Mouse (Mus musculus) heart, embryonic 15.5 days (tissue): ENCODE data around the gene Rbbp5. TPM values are rescaled to one million over a fixed set of nuclear protein-coding genes. Genes with fewer than 3 reads are reported as not detected.
"Not testable (repeated sequence)": the region's sequence is repeated elsewhere in the genome, so short reads cannot be mapped to it uniquely, and the experiment has no call there.

Source experiments
- ATAC-seq: fragments of 200-750 bp; cut with Nextera tagmentation; replicated peaks from 2 replicates; pipeline ENCODE4 v1.8.0; 2017; ENCODE audit warnings: low read depth, moderate TSS enrichment; ENCODE audit not compliant: insufficient number of reproducible peaks, insufficient read depth, low FRiP score
- H3K27ac ChIP-seq: fragments of 300-500 bp; sonication (generic); 2 replicates; pipeline ENCODE4 v1.5.1; 2015; ENCODE audit warnings: mild to moderate bottlenecking, inconsistent platforms
- H3K27me3 ChIP-seq: fragments of 300-500 bp; sonication (generic); 2 replicates; pipeline ENCODE4 v1.6.1; 2015; ENCODE audit warnings: inconsistent platforms
- H3K36me3 ChIP-seq: fragments of 300-500 bp; sonication (generic); 2 replicates; pipeline ENCODE4 v1.6.1; 2015; ENCODE audit warnings: mild to moderate bottlenecking, inconsistent platforms
- H3K4me1 ChIP-seq: fragments of 300-500 bp; sonication (generic); replicated peaks from 2 replicates; pipeline ENCODE4 v1.6.1; 2015; ENCODE audit warnings: inconsistent platforms
- H3K4me2 ChIP-seq: fragments of 300-500 bp; sonication (generic); 2 replicates; pipeline ENCODE4 v1.6.1; 2015; ENCODE audit warnings: inconsistent platforms, mild to moderate bottlenecking, moderate library complexity
- H3K4me3 ChIP-seq: fragments of 300-500 bp; sonication (generic); 2 replicates; pipeline ENCODE4 v1.5.1; 2015; ENCODE audit warnings: mild to moderate bottlenecking, inconsistent platforms
- H3K9ac ChIP-seq: fragments of 300-500 bp; sonication (generic); 2 replicates; pipeline ENCODE4 v1.6.1; 2015; ENCODE audit warnings: mild to moderate bottlenecking, inconsistent platforms
- H3K9me3 ChIP-seq: fragments of 300-500 bp; sonication (generic); replicated peaks from 2 replicates; pipeline ENCODE4 v1.6.1; 2016; ENCODE audit warnings: inconsistent platforms
- WGBS: fragments of 180-500 bp; shearing (Covaris S2); methylation state at CpG from one replicate; pipeline ENCODE4 v1.1.7; 2015; ENCODE audit warnings: mixed read lengths; 5-methylcytosine and 5-hydroxymethylcytosine counted together
- polyA plus RNA-seq: library from polyadenylated mRNA; unstranded; fragments of >200 nt; fragmentation: Nextera tagmentation; extraction: Ambion mirVana; gene quantifications from 2 replicates; pipeline ENCODE4 v1.2.1, GENCODE M21; 2015

Gene Rbbp5
- polyA plus RNA-seq, 1 experiment from 2014 or later: 25.9 TPM

DNA sequence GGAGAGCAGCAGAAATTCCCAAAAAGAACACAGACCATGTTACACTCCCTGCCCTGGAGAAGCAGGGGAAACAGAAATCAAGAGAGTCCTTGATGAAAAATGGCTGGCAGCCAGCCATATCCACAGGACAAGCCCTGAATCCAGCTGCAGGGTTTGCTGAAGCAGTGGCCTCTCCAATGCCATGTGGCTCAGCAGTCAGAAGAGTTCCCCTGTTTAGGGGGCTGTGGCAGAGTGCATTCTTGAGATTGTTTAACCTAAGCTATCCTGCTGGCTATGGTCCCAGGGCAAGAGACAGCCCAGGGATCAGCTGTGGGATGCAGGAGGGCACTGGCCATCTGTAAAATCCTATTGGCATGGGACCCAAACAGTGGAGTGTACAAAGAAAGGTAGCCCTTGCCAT is 8.2 kb upstream of the Rbbp5 start:
- peak overlapping the region; percentile 23 for H3K27ac ChIP-seq
- peak; percentile 74 for ATAC-seq

DNA sequence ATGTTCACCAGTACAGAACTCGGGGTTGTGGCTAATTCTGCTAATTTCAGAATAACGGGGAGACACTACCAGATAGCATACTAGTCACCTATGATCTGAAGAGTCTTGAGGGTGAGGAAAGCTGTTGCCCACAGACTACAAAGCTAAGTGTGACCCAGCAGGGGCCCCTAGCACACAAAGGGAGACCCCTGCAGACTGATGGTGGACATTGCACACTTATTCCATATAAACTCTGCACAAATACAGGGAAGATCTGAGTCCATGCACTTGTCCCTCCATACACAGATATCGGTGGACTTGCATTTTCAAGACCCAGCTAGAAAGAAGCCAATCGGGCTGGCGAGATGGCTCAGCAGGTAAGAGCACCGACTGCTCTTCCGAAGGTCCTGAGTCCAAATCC is 7.6 kb upstream of the Rbbp5 start:
- H3K4me1 ChIP-seq: peaks cover 10% of the 10 kb centered on the region
- H3K36me3 ChIP-seq: peaks cover 12% of the 10 kb centered on the region; the same call in 1 of the 2 replicates
- peak overlapping the region; percentile 23 for H3K27ac ChIP-seq
- no peak overlapping the region for H3K4me2 ChIP-seq
- no peak overlapping the region for H3K4me3 ChIP-seq
- H3K9me3 ChIP-seq: no peaks in the 10 kb centered on the region
- ATAC-seq: no peak
- no peaks in the 10 kb centered on the region for H3K27me3 ChIP-seq
- H3K9ac ChIP-seq: no peak overlapping the region
- WGBS: 94% methylated on average over 7 of the region's 7 CpGs

More for the DNA sequence above, 8.2 kb upstream of the Rbbp5 start:
- Histone ChIP-seq H3K36me3 (peaks cover 17% of the 10 kb centered on the region), H3K4me3 (no peak overlapping the region), H3K27me3 (no peaks in the 10 kb centered on the region), H3K9ac (no peak overlapping the region), H3K9me3 (no peaks in the 10 kb centered on the region), H3K4me2 (no peak overlapping the region), H3K4me1 (peaks cover 10% of the 10 kb centered on the region)

DNA sequence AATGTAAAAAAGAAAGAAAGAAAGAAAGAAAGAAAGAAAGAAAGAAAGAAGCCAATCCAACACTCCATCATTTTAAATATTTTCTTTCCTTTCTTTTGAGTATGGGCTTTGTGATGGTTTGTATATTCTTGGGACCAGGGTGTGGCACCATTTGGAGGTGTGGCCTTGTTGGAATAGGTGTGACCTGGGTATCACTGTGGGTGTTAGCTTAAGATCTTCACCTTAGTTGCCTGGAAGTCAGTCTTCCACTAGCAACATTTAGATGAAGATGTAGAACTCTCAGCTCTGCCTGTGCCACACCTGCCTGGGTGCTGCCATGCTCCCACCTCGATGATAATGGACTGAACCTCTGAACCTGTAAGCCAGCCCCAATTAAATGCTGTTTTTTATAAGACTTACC is 7.1 kb upstream of the Rbbp5 start:
- H3K9me3 ChIP-seq, H3K27ac ChIP-seq, H3K36me3 ChIP-seq, H3K4me2 ChIP-seq, H3K27me3 ChIP-seq, ATAC-seq, H3K9ac ChIP-seq, H3K4me3 ChIP-seq: not testable (repeated sequence)
- WGBS: 93% methylated on average over 1 of the region's 1 CpGs
- peaks cover 12% of the 10 kb centered on the region for H3K4me1 ChIP-seq

GRCm38 (mm10) chr1:132471032-132471431 is 6.1 kb upstream of the Rbbp5 start:
- H3K9ac ChIP-seq: no peak overlapping the region
- no peaks in the 10 kb centered on the region for H3K27me3 ChIP-seq
- peaks cover 15% of the 10 kb centered on the region for H3K4me1 ChIP-seq
- H3K9me3 ChIP-seq: no peaks in the 10 kb centered on the region
- no peak for ATAC-seq
- H3K4me2 ChIP-seq: no peak overlapping the region
- 86% methylated on average over 2 of the region's 2 CpGs for whole genome bisulfite sequencing
- peaks cover 3% of the 10 kb centered on the region; the same call in 1 of the 2 replicates for H3K36me3 ChIP-seq
- H3K4me3 ChIP-seq: no peak overlapping the region
- H3K27ac ChIP-seq: no peak overlapping the region

GRCm38 (mm10) chr1:132471499-132471898 is 5.7 kb upstream of the Rbbp5 start:
- peaks cover 20% of the 10 kb centered on the region for H3K4me1 ChIP-seq
- no peak overlapping the region for H3K9ac ChIP-seq
- H3K9me3 ChIP-seq: no peaks in the 10 kb centered on the region
- H3K36me3 ChIP-seq: no peaks in the 10 kb centered on the region
- H3K27me3 ChIP-seq: no peaks in the 10 kb centered on the region
- ATAC-seq: no peak
- no peak overlapping the region for H3K27ac ChIP-seq
- H3K4me2 ChIP-seq: no peak overlapping the region
- 74% methylated on average over 5 of the region's 5 CpGs for WGBS
- no peak overlapping the region for H3K4me3 ChIP-seq

GRCm38 (mm10) chr1:132472537-132472936 is 4.6 kb upstream of the Rbbp5 start:
- no peak overlapping the region for H3K4me3 ChIP-seq
- H3K27me3 ChIP-seq: no peaks in the 10 kb centered on the region
- H3K4me1 ChIP-seq: peaks cover 20% of the 10 kb centered on the region
- no peak overlapping the region for H3K27ac ChIP-seq
- H3K36me3 ChIP-seq: no peaks in the 10 kb centered on the region
- no peak overlapping the region for H3K9ac ChIP-seq
- H3K4me2 ChIP-seq: no peak overlapping the region
- no peak for ATAC-seq
- 48% methylated on average over 5 of the region's 5 CpGs for WGBS
- H3K9me3 ChIP-seq: no peaks in the 10 kb centered on the region

DNA sequence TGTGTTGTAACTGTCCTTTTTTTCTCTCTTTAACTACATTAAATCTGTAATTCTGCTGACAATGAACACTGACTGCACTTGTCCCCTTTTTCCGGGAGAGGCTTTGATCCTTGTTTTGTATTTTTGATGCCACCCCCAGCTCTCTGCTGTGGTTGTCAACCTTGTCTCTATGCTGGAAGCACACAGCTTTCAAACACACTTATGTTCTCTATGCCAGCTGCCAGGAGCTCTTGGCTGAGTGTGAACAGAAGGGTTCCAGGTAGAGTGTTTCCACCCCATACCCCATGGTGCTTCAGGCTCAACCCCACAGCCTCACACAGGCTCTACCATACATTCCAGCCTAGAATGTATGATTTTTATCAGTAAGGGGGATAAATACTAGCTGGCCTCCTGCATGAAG is 2.7 kb upstream of the Rbbp5 start:
- H3K4me1 ChIP-seq: peaks cover 23% of the 10 kb centered on the region
- no peak overlapping the region for H3K27ac ChIP-seq
- no peak for ATAC-seq
- H3K4me2 ChIP-seq: no peak overlapping the region
- no peaks in the 10 kb centered on the region for H3K27me3 ChIP-seq
- 77% methylated on average over 1 of the region's 1 CpGs for WGBS
- H3K9ac ChIP-seq: 0 out of 2 replicates have a peak overlapping the region, but pooled peaks have one; percentile 16
- H3K4me3 ChIP-seq: no peak overlapping the region
- no peaks in the 10 kb centered on the region for H3K36me3 ChIP-seq
- H3K9me3 ChIP-seq: no peaks in the 10 kb centered on the region

GRCm38 (mm10) chr1:132476575-132476927 is 614 bp upstream of the Rbbp5 start:
- 6% methylated on average over 9 of the region's 9 CpGs for whole genome bisulfite sequencing
- Histone ChIP-seq H3K9me3 (no peaks in the 10 kb centered on the region), H3K27me3 (no peaks in the 10 kb centered on the region), H3K36me3 (no peaks in the 10 kb centered on the region), H3K27ac (peak overlapping the region; percentile 73), H3K4me3 (peak overlapping the region; percentile 88), H3K4me1 (peaks cover 23% of the 10 kb centered on the region), H3K4me2 (peak overlapping the region; percentile 64), H3K9ac (peak overlapping the region; percentile 60)
- no peak for ATAC-seq

DNA sequence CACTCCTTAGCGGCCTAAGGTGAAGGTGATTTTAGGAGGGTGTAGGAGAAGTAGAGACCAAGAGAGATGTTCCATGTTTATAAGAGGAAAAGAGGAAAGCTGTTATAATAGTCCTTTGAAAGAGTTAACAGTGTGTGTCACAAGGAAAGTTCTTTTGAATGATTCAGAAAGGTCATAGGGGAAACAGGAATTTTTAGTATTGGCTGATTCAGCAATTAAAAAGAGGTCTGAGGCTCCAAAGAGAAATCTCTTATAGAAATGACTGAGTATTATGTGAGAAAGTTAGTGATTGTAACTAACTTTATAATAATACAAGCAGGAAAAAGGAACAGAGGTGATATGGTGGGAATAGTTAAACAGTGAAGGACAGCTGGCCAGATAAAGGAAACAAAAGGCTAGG is 2.3 kb downstream of the Rbbp5 start:
- Histone ChIP-seq H3K27me3 (no peaks in the 10 kb centered on the region), H3K36me3 (0 out of 2 replicates have a peak, but pooled peaks cover under 1% of the 10 kb centered on the region), H3K4me2 (no peak overlapping the region), H3K27ac (no peak overlapping the region), H3K4me1 (peaks cover 23% of the 10 kb centered on the region), H3K4me3 (no peak overlapping the region), H3K9me3 (no peaks in the 10 kb centered on the region), H3K9ac (no peak overlapping the region)
- ATAC-seq: no peak
- WGBS: 79% methylated on average over 1 of the region's 1 CpGs

DNA sequence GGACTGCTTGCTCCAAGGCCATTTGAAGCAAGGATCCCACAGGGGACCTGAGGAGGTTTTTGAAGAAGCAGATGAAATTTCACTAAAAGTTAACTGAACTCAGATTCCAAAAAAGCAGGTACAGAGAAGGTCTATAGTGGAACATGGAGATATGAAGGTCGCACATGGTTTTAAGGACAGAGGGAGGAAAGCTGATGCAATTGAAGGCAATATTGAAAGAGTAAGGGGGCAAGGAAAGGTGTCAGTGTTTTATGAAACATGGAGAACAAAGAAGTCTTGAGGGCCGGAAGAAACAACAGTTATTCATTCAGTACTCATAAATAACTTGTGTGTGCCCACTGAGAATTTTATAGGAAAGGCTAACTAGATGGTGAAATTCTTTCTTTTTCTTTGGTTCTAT is 4.5 kb downstream of the Rbbp5 start:
- peaks cover 11% of the 10 kb centered on the region for H3K36me3 ChIP-seq
- 83% methylated on average over 2 of the region's 2 CpGs for WGBS
- H3K9ac ChIP-seq: no peak overlapping the region
- H3K27me3 ChIP-seq: no peaks in the 10 kb centered on the region
- H3K4me2 ChIP-seq: no peak overlapping the region
- no peak overlapping the region for H3K27ac ChIP-seq
- H3K4me1 ChIP-seq: peaks cover 13% of the 10 kb centered on the region
- ATAC-seq: no peak
- no peak overlapping the region for H3K4me3 ChIP-seq
- no peaks in the 10 kb centered on the region for H3K9me3 ChIP-seq

DNA sequence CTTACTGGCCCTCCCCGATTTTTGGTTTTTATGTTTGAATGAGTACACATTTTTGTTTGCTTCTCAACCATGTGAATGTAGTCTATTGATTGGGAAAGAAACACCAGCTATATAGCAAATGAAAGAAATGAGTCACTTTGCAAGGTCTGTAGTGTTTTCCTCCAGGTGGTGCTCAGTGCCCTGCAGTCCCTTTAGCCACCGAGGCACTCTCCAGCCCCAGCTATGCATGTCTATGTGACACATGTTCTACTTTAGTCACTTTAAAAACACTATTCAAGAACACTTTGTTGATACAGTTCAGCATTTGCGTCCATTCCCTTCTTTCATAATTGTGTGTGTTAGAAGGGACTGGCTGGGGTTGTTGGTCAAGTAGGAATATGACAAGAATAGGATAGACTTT is 6.1 kb downstream of the Rbbp5 start:
- H3K27ac ChIP-seq: no peak overlapping the region
- no peaks in the 10 kb centered on the region for H3K27me3 ChIP-seq
- H3K9me3 ChIP-seq: no peaks in the 10 kb centered on the region
- WGBS: 81% methylated on average over 3 of the region's 3 CpGs
- no peak overlapping the region for H3K4me3 ChIP-seq
- no peak for ATAC-seq
- peaks cover 21% of the 10 kb centered on the region for H3K36me3 ChIP-seq
- peaks cover 8% of the 10 kb centered on the region for H3K4me1 ChIP-seq
- no peak overlapping the region for H3K9ac ChIP-seq
- H3K4me2 ChIP-seq: no peak overlapping the region

GRCm38 (mm10) chr1:132483759-132484158 is 6.6 kb downstream of the Rbbp5 start:
- H3K36me3 ChIP-seq: peaks cover 26% of the 10 kb centered on the region
- H3K4me2 ChIP-seq: no peak overlapping the region
- 86% methylated on average over 6 of the region's 6 CpGs for whole genome bisulfite sequencing
- H3K27me3 ChIP-seq: no peaks in the 10 kb centered on the region
- no peak overlapping the region for H3K27ac ChIP-seq
- no peak overlapping the region for H3K4me3 ChIP-seq
- H3K9ac ChIP-seq: no peak overlapping the region
- no peak for ATAC-seq
- no peaks in the 10 kb centered on the region for H3K9me3 ChIP-seq
- peaks cover 2% of the 10 kb centered on the region; the same call in 1 of the 2 replicates for H3K4me1 ChIP-seq
